Mouse (Mus musculus) lung, adult 2 months (tissue): ENCODE results near the gene Ubqln4. TPM values are rescaled to one million over a fixed set of nuclear protein-coding genes. Genes with fewer than 3 reads are reported as not detected.

Experiments
- DNase-seq: peaks from one replicate; pipeline ENCODE4 v3.0.0; 2022
- H3K4me1 ChIP-seq: fragments of 200-500 bp; 2 replicates; pipeline ENCODE4 v1.6.1; 2011; ENCODE audit warnings: low read length; ENCODE audit not compliant: control insufficient read depth, insufficient read depth
- H3K4me3 ChIP-seq: fragments of 200-500 bp; replicated peaks from 2 replicates; pipeline ENCODE3; 2011; ENCODE audit warnings: low read depth, mild to moderate bottlenecking, control low read depth, low read length; ENCODE audit errors: extremely low read depth
- CTCF ChIP-seq: fragments of 200-500 bp; IDR thresholded peaks from 2 replicates; pipeline ENCODE4 v1.5.1; 2011; ENCODE audit warnings: mild to moderate bottlenecking, low read length, control low read depth; ENCODE audit not compliant: insufficient read depth
- POLR2A ChIP-seq: fragments of 200-500 bp; IDR thresholded peaks from 2 replicates; pipeline ENCODE4 v1.6.1; 2011; ENCODE audit warnings: low read depth, mild to moderate bottlenecking, control low read depth, low read length, borderline replicate concordance; ENCODE audit errors: extremely low read depth
- WGBS: fragments of 180-500 bp; shearing (Covaris S2); methylation state at CpG from one replicate; pipeline ENCODE4 v1.1.7; 2018; 5-methylcytosine and 5-hydroxymethylcytosine counted together
- polyA plus RNA-seq: library from polyadenylated mRNA; depleted of rRNA; stranded (reverse); fragments of >200 nt; gene quantifications from 2 replicates; pipeline ENCODE4 v1.2.3, GENCODE M21; 2012

Gene Ubqln4
- polyA plus RNA-seq, 1 experiment = 52.6 TPM

DNA sequence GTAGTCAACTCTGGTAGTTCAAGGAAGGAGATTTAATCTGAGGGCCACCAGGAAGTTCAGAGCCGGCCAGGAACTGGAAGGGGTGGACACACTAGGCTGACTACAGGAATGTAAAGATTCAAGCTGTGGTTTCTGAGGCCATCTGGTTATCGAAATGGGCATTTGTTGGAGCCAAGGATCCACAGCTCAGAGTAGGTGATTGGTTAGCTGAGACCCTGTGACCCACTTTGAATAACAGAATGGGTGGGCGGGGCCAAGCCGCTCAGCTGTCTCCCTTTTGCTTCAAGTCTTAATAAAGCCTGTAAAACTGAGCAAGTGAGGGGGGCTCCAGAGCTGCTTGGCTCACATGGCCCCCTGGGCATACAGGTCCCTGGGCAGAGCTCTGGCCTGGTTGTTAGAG, 8.4 kb downstream of the Ubqln4 start:
- Histone ChIP-seq H3K4me3 (no peak overlapping the region), H3K4me1 (no peaks in the 10 kb centered on the region)
- no peak for DNase-seq
- 63% methylated on average over 4 of the region's 4 CpGs for WGBS
- TF ChIP-seq CTCF (no peak), POLR2A (no peak)

DNA sequence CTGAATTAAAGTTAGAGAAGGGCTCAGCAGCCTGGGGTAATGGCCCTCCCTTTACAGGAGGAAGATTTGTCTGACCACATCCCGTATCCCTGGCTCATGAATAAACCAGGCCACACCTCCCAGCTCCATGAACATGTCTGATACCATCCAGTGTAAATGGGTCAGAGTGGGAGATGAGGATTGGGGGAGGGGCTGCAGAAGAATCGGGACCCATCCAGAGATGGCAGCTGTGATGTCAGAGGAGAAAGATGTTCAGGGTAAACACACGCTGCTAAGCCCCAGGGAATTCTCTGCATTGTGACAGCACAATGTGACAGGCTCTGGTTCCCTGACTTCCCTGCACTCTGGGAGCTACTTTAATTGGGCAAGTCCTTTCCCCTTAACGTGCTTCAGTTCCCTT, 9.9 kb downstream of the Ubqln4 start:
- TF ChIP-seq CTCF (no peak), POLR2A (no peak)
- 73% methylated on average over 4 of the region's 4 CpGs for WGBS
- Histone ChIP-seq H3K4me3 (no peak overlapping the region), H3K4me1 (no peaks in the 10 kb centered on the region)
- DNase-seq = no peak

DNA sequence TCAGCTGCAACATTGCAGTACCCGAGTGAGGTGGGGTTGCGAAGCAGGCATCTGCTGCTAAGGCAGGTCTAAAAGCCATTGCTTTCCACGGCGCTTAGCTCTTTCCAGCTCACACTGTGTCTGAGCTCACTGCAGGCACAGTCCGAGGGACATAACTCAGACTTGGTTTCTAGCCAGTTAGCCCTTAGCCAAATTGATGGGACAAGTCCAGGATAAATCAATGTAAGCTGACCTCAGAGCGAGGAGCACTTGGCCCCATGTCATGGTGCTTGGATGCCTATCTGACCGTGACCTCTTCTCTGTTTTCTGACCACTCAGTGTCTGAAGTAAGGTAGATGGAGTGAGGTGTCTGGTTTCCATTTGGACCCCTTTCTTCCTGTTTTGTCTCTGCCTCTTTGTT, 10.4 kb downstream of the Ubqln4 start:
- DNase-seq = no peak
- WGBS = 80% methylated on average over 7 of the region's 7 CpGs
- no peak overlapping the region for H3K4me3 ChIP-seq
- H3K4me1 ChIP-seq = no peaks in the 10 kb centered on the region
- no peak for TF ChIP-seq CTCF
- TF ChIP-seq POLR2A = no peak

GRCm38 (mm10) chr3:88566116-88566515, 12.6 kb downstream of the Ubqln4 start:
- no peaks in the 10 kb centered on the region for H3K4me1 ChIP-seq
- TF ChIP-seq CTCF = no peak
- no peak for TF ChIP-seq POLR2A
- 84% methylated on average over 3 of the region's 3 CpGs for WGBS
- no peak overlapping the region for H3K4me3 ChIP-seq
- DNase-seq = no peak

DNA sequence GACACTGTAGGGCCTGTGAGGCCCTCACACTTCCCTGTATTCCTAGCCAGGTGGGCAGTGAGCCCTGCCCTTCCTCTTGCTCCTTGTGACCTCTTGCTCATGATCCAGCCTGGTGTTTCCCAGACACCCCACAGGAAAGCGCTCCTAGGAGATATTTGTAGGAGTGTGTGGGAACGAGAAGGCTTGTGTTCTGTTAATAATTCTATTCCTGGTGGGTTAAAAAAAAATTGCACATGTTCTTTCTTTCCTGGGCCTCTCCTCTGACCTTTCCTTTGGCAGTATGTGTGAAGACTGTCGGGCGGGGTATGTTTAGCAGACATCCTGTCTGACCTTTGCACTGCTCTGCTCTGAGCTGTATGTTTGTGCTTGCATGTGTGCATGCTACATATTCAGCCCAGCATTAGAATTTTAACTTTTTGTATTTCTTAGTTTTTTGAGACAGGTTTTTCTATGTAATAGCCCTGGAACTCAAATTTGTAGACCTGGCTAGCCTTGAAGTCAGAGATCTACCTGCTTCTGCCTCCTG, 13.0 kb downstream of the Ubqln4 start:
- TF ChIP-seq POLR2A (no peak), CTCF (no peak)
- 56% methylated on average over 4 of the region's 4 CpGs for WGBS
- DNase-seq = no peak
- Histone ChIP-seq H3K4me1 (no peaks in the 10 kb centered on the region), H3K4me3 (no peak overlapping the region)

GRCm38 (mm10) chr3:88567892-88568291, 14.3 kb downstream of the Ubqln4 start:
- H3K4me1 ChIP-seq = no peaks in the 10 kb centered on the region
- TF ChIP-seq CTCF = no peak
- TF ChIP-seq POLR2A = no peak
- H3K4me3 ChIP-seq = no peak overlapping the region
- WGBS = 64% methylated on average over 6 of the region's 6 CpGs
- DNase-seq = no peak

- no peak overlapping the region for H3K4me3 ChIP-seq
- no peak for TF ChIP-seq CTCF
- no peak for TF ChIP-seq POLR2A
- H3K4me1 ChIP-seq = no peaks in the 10 kb centered on the region
- 93% methylated on average over 2 of the region's 2 CpGs for WGBS
- no peak for DNase-seq
These were observed 15.1 kb downstream of the Ubqln4 start for GRCm38 (mm10) chr3:88568615-88569014.

DNA sequence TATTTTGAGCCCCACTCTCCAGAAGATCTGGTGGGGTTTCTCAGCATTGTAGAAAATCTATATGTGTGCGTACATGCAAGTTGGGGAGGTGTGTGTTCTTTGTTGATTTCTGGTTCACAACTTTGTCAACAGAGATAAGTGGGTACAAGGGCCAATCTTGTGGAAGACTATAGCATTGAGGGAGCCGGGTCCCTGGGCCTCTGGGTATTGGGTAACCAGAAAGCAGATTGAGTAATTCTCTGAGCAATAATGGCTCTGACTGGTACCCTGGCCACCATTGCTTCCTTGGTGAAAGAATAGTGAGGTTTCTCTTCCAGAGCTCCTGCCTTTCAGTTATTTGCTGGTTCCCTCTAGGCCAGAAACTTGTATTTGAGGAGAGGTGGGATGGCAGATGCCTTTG, 15.5 kb downstream of the Ubqln4 start:
- no peaks in the 10 kb centered on the region for H3K4me1 ChIP-seq
- H3K4me3 ChIP-seq = no peak overlapping the region
- 72% methylated on average over 2 of the region's 2 CpGs for WGBS
- no peak for DNase-seq
- TF ChIP-seq CTCF (no peak), POLR2A (no peak)

DNA sequence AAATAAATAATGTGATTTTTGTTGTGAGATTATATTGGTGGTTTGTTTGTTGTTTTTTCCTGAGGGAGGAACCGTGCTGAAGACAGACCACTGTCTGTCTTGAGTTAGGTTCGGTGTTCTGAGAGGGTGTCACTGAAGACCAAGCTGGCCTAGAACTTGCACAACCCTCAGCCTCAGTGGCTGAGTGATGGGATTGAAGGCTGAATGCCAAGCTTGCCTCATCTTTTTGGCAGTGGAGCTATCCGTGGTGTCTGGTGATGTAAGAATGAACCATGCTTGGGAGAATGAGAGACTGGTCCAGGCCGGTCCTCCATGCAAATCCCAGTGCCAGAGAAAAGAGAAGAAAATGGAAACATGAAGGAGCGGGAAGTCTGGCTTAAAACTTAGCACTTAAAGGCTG, 16.1 kb downstream of the Ubqln4 start:
- Histone ChIP-seq H3K4me3 (no peak overlapping the region), H3K4me1 (no peaks in the 10 kb centered on the region)
- no peak for TF ChIP-seq POLR2A
- TF ChIP-seq CTCF = no peak
- no peak for DNase-seq
- 80% methylated on average over 5 of the region's 5 CpGs for WGBS

- H3K4me3 ChIP-seq = no peak overlapping the region
- H3K4me1 ChIP-seq = no peaks in the 10 kb centered on the region
- 77% methylated on average over 10 of the region's 10 CpGs for WGBS
- no peak for DNase-seq
- no peak for TF ChIP-seq CTCF
- no peak for TF ChIP-seq POLR2A
These were observed 16.8 kb downstream of the Ubqln4 start for GRCm38 (mm10) chr3:88570341-88570740.

DNA sequence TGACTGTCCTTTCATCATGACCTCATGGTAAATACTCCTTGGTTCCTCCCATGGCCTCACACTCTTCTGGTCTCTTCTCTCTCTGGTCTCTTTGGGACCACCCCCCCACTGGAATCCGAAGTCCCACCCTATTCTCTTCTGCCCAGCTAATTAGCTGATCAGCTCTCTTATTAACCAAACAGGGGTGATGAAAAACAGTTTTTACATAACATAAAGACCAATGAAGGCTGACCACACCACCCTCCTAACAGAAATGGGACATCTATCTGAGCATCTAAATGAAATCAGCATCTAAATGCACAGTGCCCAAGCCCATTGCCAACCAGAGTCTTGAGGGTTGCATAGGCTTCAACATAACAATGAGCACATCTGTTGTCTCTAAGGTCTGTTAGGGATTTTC, 18.3 kb downstream of the Ubqln4 start:
- 87% methylated on average over 1 of the region's 1 CpGs for WGBS
- TF ChIP-seq CTCF (no peak), POLR2A (no peak)
- Histone ChIP-seq H3K4me3 (no peak overlapping the region), H3K4me1 (no peaks in the 10 kb centered on the region)
- DNase-seq = no peak

GRCm38 (mm10) chr3:88572835-88573234, 19.3 kb downstream of the Ubqln4 start:
- no peak for TF ChIP-seq POLR2A
- TF ChIP-seq CTCF = no peak
- WGBS = 67% methylated on average over 2 of the region's 2 CpGs
- Histone ChIP-seq H3K4me1 (no peaks in the 10 kb centered on the region), H3K4me3 (no peak overlapping the region)
- DNase-seq = no peak
